Mouse (Mus musculus) heart, embryonic 13.5 days (tissue): ENCODE measurements around the gene Idi2. TPM values are rescaled to one million over a fixed set of nuclear protein-coding genes. Genes with fewer than 3 reads are reported as not detected.
"Not testable (repeated sequence)": the region's sequence is repeated elsewhere in the genome, so short reads cannot be mapped to it uniquely, and the experiment has no call there.

ENCODE experiments used
- ATAC-seq: fragments of 200-750 bp; cut with Nextera tagmentation; 2 replicates; pipeline ENCODE4 v1.8.0; 2017; ENCODE audit warnings: moderate TSS enrichment; ENCODE audit not compliant: insufficient number of reproducible peaks, low FRiP score, low TSS enrichment; ENCODE audit errors: extremely low read depth
- H3K27ac ChIP-seq: fragments of 300-500 bp; sonication (generic); replicated peaks from 2 replicates; pipeline ENCODE4 v1.5.1; 2015; ENCODE audit warnings: moderate library complexity, mild to moderate bottlenecking, inconsistent platforms
- H3K27me3 ChIP-seq: fragments of 300-500 bp; sonication (generic); replicated peaks from 2 replicates; pipeline ENCODE4 v1.6.1; 2015; ENCODE audit warnings: mild to moderate bottlenecking, inconsistent platforms
- H3K36me3 ChIP-seq: fragments of 300-500 bp; sonication (generic); 2 replicates; pipeline ENCODE4 v1.6.1; 2015; ENCODE audit warnings: mild to moderate bottlenecking, inconsistent platforms
- H3K4me1 ChIP-seq: fragments of 300-500 bp; sonication (generic); 2 replicates; pipeline ENCODE4 v1.6.1; 2015; ENCODE audit warnings: inconsistent platforms
- H3K4me2 ChIP-seq: fragments of 300-500 bp; sonication (generic); 2 replicates; pipeline ENCODE4 v1.6.1; 2015; ENCODE audit warnings: inconsistent platforms, mild to moderate bottlenecking, moderate library complexity
- H3K4me3 ChIP-seq: fragments of 300-500 bp; sonication (generic); 2 replicates; pipeline ENCODE4 v1.5.1; 2015; ENCODE audit warnings: moderate library complexity, mild to moderate bottlenecking, inconsistent platforms
- H3K9ac ChIP-seq: fragments of 300-500 bp; sonication (generic); 2 replicates; pipeline ENCODE4 v1.6.1; 2015; ENCODE audit warnings: inconsistent platforms, mild to moderate bottlenecking, moderate library complexity
- H3K9me3 ChIP-seq: fragments of 300-500 bp; sonication (generic); 2 replicates; pipeline ENCODE4 v1.6.1; 2016; ENCODE audit warnings: inconsistent platforms
- WGBS: fragments of 180-500 bp; shearing (Covaris S2); methylation state at CpG from one replicate; pipeline ENCODE4 v1.1.7; 2015; ENCODE audit warnings: mixed read lengths; 5-methylcytosine and 5-hydroxymethylcytosine counted together
- polyA plus RNA-seq: library from polyadenylated mRNA; unstranded; fragments of >200 nt; fragmentation: Nextera tagmentation; extraction: Ambion mirVana; gene quantifications from 2 replicates; pipeline ENCODE4 v1.2.1, GENCODE M21; 2015

Gene Idi2
- polyA plus RNA-seq, 1 experiment from 2014 or later: not detected

- not testable (repeated sequence) for H3K36me3 ChIP-seq, H3K9me3 ChIP-seq, H3K27ac ChIP-seq, H3K4me2 ChIP-seq, H3K4me3 ChIP-seq, H3K27me3 ChIP-seq, H3K9ac ChIP-seq, ATAC-seq
- WGBS: 58% methylated on average over 5 of the region's 6 CpGs
- H3K4me1 ChIP-seq: peaks cover 19% of the 10 kb centered on the region; the same call in 1 of the 2 replicates
These were observed 6.9 kb downstream of the Idi2 start for GRCm38 (mm10) chr13:8959554-8959953.

GRCm38 (mm10) chr13:8961128-8961888 is 8.6 kb downstream of the Idi2 start:
- not testable (repeated sequence) for H3K27me3 ChIP-seq, H3K9ac ChIP-seq, H3K4me3 ChIP-seq, H3K9me3 ChIP-seq, ATAC-seq, H3K36me3 ChIP-seq, H3K27ac ChIP-seq, H3K4me2 ChIP-seq
- peaks cover 19% of the 10 kb centered on the region; the same call in 1 of the 2 replicates for H3K4me1 ChIP-seq
- WGBS: 58% methylated on average over 3 of the region's 3 CpGs

DNA sequence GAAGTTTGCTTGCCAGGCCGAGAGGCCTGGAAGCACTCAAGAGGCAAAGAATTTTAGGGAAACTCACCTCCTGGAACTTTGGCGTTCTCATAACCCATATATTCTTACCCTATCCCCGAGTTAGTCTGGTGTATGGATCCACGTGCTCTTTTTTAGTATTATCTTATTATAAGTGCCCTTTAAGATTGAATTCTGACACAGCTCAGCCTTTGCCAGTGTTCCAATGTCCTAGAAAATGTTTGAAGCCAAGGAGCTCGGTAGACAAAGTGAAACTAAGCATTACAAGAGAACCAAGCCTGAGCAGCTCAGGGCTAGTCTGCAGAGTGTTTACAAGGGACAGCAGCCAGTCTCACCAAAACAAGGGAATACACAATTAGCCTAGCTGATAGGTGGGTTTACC is 9.6 kb downstream of the Idi2 start:
- Histone ChIP-seq H3K36me3 (peaks cover 15% of the 10 kb centered on the region), H3K27ac (0 out of 2 replicates have a peak overlapping the region, but pooled peaks have one; percentile 40), H3K9ac (0 out of 2 replicates have a peak overlapping the region, but pooled peaks have one; percentile 37), H3K4me1 (peaks cover 19% of the 10 kb centered on the region; the same call in 1 of the 2 replicates), H3K4me2 (peak overlapping the region; percentile 27)
- not testable (repeated sequence) for H3K27me3 ChIP-seq, H3K9me3 ChIP-seq, H3K4me3 ChIP-seq, ATAC-seq
- 26% methylated on average over 5 of the region's 5 CpGs for WGBS

DNA sequence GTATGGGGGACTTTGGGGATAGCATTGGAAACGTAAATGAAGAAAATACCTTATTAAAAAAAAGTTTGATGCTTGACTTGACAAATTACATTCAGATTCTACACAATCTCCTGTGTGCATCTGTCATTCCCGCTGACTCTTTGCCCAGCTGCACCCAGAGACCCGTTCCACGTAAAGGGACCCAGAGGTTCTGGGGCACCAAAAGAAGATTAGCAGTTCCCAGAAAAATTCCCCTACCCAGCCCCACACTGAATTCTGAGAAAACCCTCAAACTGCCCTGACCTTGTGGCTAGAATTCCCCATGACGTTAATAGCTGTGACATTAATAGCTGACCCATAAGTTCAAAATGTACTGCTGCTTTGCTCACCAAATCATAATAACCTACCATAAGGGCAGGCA is 12.6 kb downstream of the Idi2 start:
- Histone ChIP-seq H3K27ac (no peak overlapping the region), H3K9me3 (peaks cover 6% of the 10 kb centered on the region; the same call in 1 of the 2 replicates), H3K36me3 (peaks cover 42% of the 10 kb centered on the region), H3K9ac (no peak overlapping the region), H3K4me3 (no peak overlapping the region), H3K4me2 (no peak overlapping the region), H3K4me1 (peaks cover 19% of the 10 kb centered on the region; the same call in 1 of the 2 replicates), H3K27me3 (no peaks in the 10 kb centered on the region)
- WGBS: 93% methylated on average over 5 of the region's 5 CpGs
- ATAC-seq: no peak

DNA sequence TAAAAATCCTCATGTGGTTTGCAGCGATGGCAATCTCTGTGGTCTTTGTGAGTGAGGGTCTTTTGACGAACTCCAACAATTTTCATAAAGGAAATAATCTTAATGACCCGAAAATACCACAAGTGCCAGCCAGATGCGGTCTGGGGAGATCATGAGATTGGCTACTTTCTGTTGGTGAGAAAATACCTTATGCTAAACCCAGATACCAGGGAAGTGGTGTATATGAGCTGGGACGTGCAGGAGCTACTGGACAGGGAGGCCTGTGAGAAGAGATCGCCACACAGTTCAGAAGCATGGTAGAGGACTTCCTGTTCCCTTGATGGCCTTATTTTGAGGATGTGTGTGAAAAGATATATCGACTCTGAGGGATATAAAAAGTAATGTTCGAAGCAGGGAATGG is 15.1 kb downstream of the Idi2 start:
- Histone ChIP-seq H3K9me3 (peaks cover 6% of the 10 kb centered on the region; the same call in 1 of the 2 replicates), H3K4me3 (no peak overlapping the region), H3K27me3 (no peaks in the 10 kb centered on the region), H3K27ac (no peak overlapping the region), H3K36me3 (peaks cover 63% of the 10 kb centered on the region), H3K4me2 (no peak overlapping the region), H3K9ac (no peak overlapping the region), H3K4me1 (0 out of 2 replicates have a peak, but pooled peaks cover under 1% of the 10 kb centered on the region)
- ATAC-seq: no peak
- 92% methylated on average over 8 of the region's 8 CpGs for whole genome bisulfite sequencing

- H3K4me3 ChIP-seq: no peak overlapping the region
- no peak overlapping the region for H3K4me2 ChIP-seq
- no peak overlapping the region for H3K9ac ChIP-seq
- H3K4me1 ChIP-seq: no peaks in the 10 kb centered on the region
- H3K27ac ChIP-seq: no peak overlapping the region
- no peaks in the 10 kb centered on the region for H3K27me3 ChIP-seq
- no peak for ATAC-seq
- peaks cover 94% of the 10 kb centered on the region for H3K36me3 ChIP-seq
- H3K9me3 ChIP-seq: no peaks in the 10 kb centered on the region
These were observed 19.7 kb downstream of the Idi2 start for GRCm38 (mm10) chr13:8972369-8972768.

GRCm38 (mm10) chr13:8972972-8973371 is 20.3 kb downstream of the Idi2 start:
- no peaks in the 10 kb centered on the region for H3K4me1 ChIP-seq
- no peaks in the 10 kb centered on the region for H3K9me3 ChIP-seq
- no peaks in the 10 kb centered on the region for H3K27me3 ChIP-seq
- H3K36me3 ChIP-seq: peaks cover 94% of the 10 kb centered on the region
- no peak overlapping the region for H3K4me3 ChIP-seq
- ATAC-seq: no peak
- no peak overlapping the region for H3K27ac ChIP-seq
- 92% methylated on average over 3 of the region's 3 CpGs for WGBS
- H3K4me2 ChIP-seq: no peak overlapping the region
- no peak overlapping the region for H3K9ac ChIP-seq

DNA sequence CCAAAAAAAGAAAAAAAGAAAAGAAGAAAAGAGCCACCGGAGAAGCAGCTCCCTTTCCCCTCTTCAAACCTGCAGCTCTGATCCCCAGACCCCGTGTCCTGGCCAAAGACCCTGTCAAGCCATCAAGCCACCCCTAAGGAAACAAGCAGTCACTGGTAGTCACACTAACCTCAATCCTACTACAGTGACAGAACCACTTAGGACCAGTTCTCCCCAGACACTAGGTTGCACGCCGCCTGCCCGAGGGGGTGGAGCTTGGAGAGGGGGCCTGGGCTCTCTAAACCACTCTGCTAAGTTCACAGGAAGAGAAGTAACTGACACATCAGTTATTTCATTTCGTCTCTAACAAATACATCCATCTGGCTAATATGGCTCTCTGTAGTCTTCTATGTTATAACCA is 39.6 kb downstream of the Idi2 start:
- Histone ChIP-seq H3K4me1 (peaks cover 17% of the 10 kb centered on the region), H3K9me3 (no peaks in the 10 kb centered on the region), H3K27ac (no peak overlapping the region), H3K36me3 (peaks cover 51% of the 10 kb centered on the region), H3K4me3 (no peak overlapping the region), H3K27me3 (no peaks in the 10 kb centered on the region), H3K4me2 (no peak overlapping the region), H3K9ac (no peak overlapping the region)
- ATAC-seq: no peak
- 85% methylated on average over 6 of the region's 6 CpGs for WGBS

- peak; percentile 6; the same call in 1 of the 2 replicates for ATAC-seq
- 2% methylated on average over 33 of the region's 33 CpGs for WGBS
- peak overlapping the region; percentile 93 for H3K4me2 ChIP-seq
- H3K27me3 ChIP-seq: no peaks in the 10 kb centered on the region
- peaks cover 20% of the 10 kb centered on the region for H3K36me3 ChIP-seq
- H3K4me1 ChIP-seq: peaks cover 17% of the 10 kb centered on the region
- H3K9ac ChIP-seq: peak overlapping the region; percentile 95
- H3K27ac ChIP-seq: peak overlapping the region; percentile 76
- no peaks in the 10 kb centered on the region for H3K9me3 ChIP-seq
- peak overlapping the region; percentile 98 for H3K4me3 ChIP-seq
These were observed 42.7 kb downstream of the Idi2 start for GRCm38 (mm10) chr13:8995159-8995989.

DNA sequence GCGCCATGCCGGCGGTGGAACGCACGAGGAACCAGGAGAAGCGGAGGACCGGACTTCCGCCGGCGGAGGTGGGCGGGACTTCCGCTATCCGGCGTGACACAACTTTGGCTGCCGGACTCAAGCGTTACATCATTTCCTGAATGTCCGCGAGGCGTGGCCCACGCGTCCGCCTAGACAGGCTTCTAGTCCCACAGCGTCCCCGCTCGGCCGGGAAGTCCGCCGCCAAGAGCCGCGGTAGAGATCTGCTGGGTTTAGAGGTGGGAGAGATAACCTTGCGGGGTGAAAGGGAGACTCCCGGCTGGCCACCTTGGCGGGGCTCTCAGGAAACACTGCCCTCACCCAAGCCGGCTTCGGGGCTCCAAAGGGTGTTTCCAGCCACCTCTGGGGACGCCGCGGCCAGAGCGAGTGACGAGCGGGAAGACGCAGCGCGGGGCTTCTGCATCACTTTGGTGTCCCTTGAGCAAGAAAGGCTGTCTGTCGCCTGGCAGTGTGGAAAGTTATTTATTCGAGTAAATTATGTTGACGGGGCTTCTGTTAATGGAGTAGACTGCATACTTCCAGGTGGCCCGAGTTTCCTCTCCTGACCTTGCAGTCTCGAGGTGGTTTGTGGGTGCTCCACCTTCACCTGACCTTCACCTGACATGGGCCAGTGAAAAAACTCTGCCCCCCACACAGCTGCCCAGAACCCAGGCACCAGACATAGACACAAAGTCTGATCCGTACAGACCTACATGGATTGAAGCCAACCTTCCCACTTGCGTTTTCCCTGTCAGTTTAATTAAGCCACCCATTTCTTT is 43.5 kb downstream of the Idi2 start, which contains the start of gene Gtpbp4:
Gene Gtpbp4, minus strand, starts transcription at position 94 of the 797 bp plus-strand sequence.
- Histone ChIP-seq H3K27ac (peak within 1 kb of the TSS; percentile 93), H3K27me3 (no peaks in the 10 kb centered on the region), H3K9ac (peak within 1 kb of the TSS; percentile 95), H3K36me3 (peaks cover 12% of the 10 kb centered on the region), H3K4me2 (peak within 1 kb of the TSS; percentile 93), H3K4me1 (peaks cover 17% of the 10 kb centered on the region), H3K9me3 (no peaks in the 10 kb centered on the region), H3K4me3 (peak within 1 kb of the TSS; percentile 98)
- peak; percentile 93 for ATAC-seq
- 2% methylated on average over 51 of the region's 51 CpGs for WGBS

DNA sequence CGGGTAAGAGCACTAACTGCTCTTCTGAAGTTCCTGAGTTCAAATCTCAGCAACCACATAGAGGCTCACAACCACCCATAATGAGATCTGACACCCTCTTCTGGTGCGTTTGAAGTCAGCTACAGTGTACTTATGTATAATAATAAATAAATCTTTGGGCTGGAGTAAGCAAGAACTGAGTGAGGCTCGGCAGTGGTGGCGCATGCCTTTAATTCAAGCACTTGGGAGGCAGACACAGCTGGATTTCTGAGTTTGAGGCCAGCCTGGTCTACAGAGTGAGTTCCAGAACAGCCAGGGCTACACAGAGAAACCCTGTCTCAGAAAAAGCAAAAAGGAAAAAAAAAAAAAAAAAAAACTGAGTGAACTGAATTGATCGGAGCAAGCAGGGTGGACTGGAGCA is 44.6 kb downstream of the Idi2 start:
- H3K27me3 ChIP-seq, H3K4me3 ChIP-seq, H3K9me3 ChIP-seq, H3K36me3 ChIP-seq, H3K27ac ChIP-seq, H3K9ac ChIP-seq, H3K4me2 ChIP-seq, ATAC-seq: not testable (repeated sequence)
- H3K4me1 ChIP-seq: peaks cover 17% of the 10 kb centered on the region
- 81% methylated on average over 5 of the region's 5 CpGs for WGBS
